Mouse (Mus musculus) heart, postnatal 0 days (tissue): ENCODE measurements around the gene Pofut2. TPM values are rescaled to one million over a fixed set of nuclear protein-coding genes. Genes with fewer than 3 reads are reported as not detected.

ENCODE experiments used
- ATAC-seq: fragments of 200-750 bp; cut with Nextera tagmentation; 2 replicates; pipeline ENCODE4 v1.8.0; 2017; ENCODE audit warnings: low read depth, moderate number of reproducible peaks, moderate library complexity; ENCODE audit not compliant: insufficient read depth
- DNase-seq: peaks from one replicate; pipeline ENCODE4 v3.0.0-alpha.2; 2016; ENCODE audit warnings: low spot score
- H3K27ac ChIP-seq: fragments of 300-500 bp; sonication (generic); 2 replicates; pipeline ENCODE4 v1.5.1; 2014; ENCODE audit warnings: low read depth, mild to moderate bottlenecking
- H3K27me3 ChIP-seq: fragments of 300-500 bp; sonication (generic); 2 replicates; pipeline ENCODE4 v1.6.1; 2014; ENCODE audit warnings: low read length, mixed read lengths; ENCODE audit not compliant: control insufficient read depth, insufficient read depth
- H3K36me3 ChIP-seq: fragments of 300-500 bp; sonication (generic); replicated peaks from 2 replicates; pipeline ENCODE4 v1.6.1; 2014; ENCODE audit warnings: low read length, mixed read lengths; ENCODE audit not compliant: control insufficient read depth, insufficient read depth
- H3K4me1 ChIP-seq: fragments of 300-500 bp; sonication (generic); 2 replicates; pipeline ENCODE4 v1.6.1; 2014; ENCODE audit warnings: antibody characterized with exemption; ENCODE audit not compliant: control insufficient read depth, insufficient read depth
- H3K4me2 ChIP-seq: fragments of 300-500 bp; sonication (generic); 2 replicates; pipeline ENCODE4 v1.6.1; 2014; ENCODE audit warnings: low read depth, mild to moderate bottlenecking, low read length, moderate library complexity
- H3K4me3 ChIP-seq: fragments of 300-500 bp; sonication (generic); 2 replicates; pipeline ENCODE4 v1.5.1; 2014; ENCODE audit warnings: low read depth, low read length
- H3K9ac ChIP-seq: fragments of 300-500 bp; sonication (generic); replicated peaks from 2 replicates; pipeline ENCODE4 v1.6.1; 2014; ENCODE audit warnings: low read depth, low read length, mixed read lengths
- H3K9me3 ChIP-seq: fragments of 300-500 bp; sonication (generic); replicated peaks from 2 replicates; pipeline ENCODE4 v1.6.1; 2016; ENCODE audit warnings: low read length; ENCODE audit not compliant: control insufficient read depth
- CTCF ChIP-seq: IDR thresholded peaks from 2 replicates; pipeline ENCODE4 v1.5.1; 2016; ENCODE audit warnings: antibody characterized with exemption, control low read depth, low read depth
- EP300 ChIP-seq: IDR thresholded peaks from 2 replicates; pipeline ENCODE4 v1.6.1; 2016; ENCODE audit warnings: antibody characterized with exemption, low read depth
- WGBS: fragments of 180-500 bp; shearing (Covaris S2); extraction: QIAGEN DNeasy Blood & Tissue Kit; methylation state at CpG from one replicate; pipeline ENCODE4 v1.1.7; 2014; 5-methylcytosine and 5-hydroxymethylcytosine counted together
- polyA plus RNA-seq: library from polyadenylated mRNA; unstranded; fragments of >200 nt; fragmentation: Nextera tagmentation; extraction: Ambion mirVana; gene quantifications from 2 replicates; pipeline ENCODE4 v1.2.1, GENCODE M21; 2015
- total RNA-seq: library from RNA; depleted of rRNA; stranded (reverse); fragments of >200 nt; gene quantifications from 2 replicates; pipeline ENCODE4 v1.2.3, GENCODE M21; 2014; ENCODE audit warnings: low replicate concordance

The Pofut2 gene
- total and polyA plus RNA-seq, 2 experiments from 2014 or later, result 71.1 to 78.8 TPM

- Histone ChIP-seq H3K4me2 (peak overlapping the region; percentile 84), H3K9me3 (no peaks in the 10 kb centered on the region), H3K27me3 (no peaks in the 10 kb centered on the region), H3K4me3 (peak overlapping the region; percentile 80; the same call in 1 of the 2 replicates), H3K27ac (no peak overlapping the region), H3K9ac (no peak overlapping the region), H3K4me1 (peaks cover 4% of the 10 kb centered on the region; the same call in 1 of the 2 replicates), H3K36me3 (peaks cover 25% of the 10 kb centered on the region)
- no peak for DNase-seq
- WGBS, result 57% methylated on average over 4 of the region's 4 CpGs
- no peak for ATAC-seq
- TF ChIP-seq CTCF (no peak), EP300 (no peak)
Observed at GRCm38 (mm10) chr10:77258041-77258590, 902 bp upstream of the Pofut2 start.

- Histone ChIP-seq H3K9ac (peak overlapping the region; percentile 82; the same call in 1 of the 2 replicates), H3K27ac (no peak overlapping the region), H3K4me2 (peak overlapping the region; percentile 84), H3K4me3 (peak overlapping the region; percentile 80), H3K4me1 (peaks cover 4% of the 10 kb centered on the region; the same call in 1 of the 2 replicates), H3K27me3 (no peaks in the 10 kb centered on the region), H3K9me3 (no peaks in the 10 kb centered on the region), H3K36me3 (peaks cover 46% of the 10 kb centered on the region)
- 77% methylated on average over 17 of the region's 17 CpGs for whole genome bisulfite sequencing
- DNase-seq, result no peak
- no peak for ATAC-seq
- no peak for TF ChIP-seq EP300
- TF ChIP-seq CTCF, result no peak
Observed at GRCm38 (mm10) chr10:77260166-77260875, 1.3 kb downstream of the Pofut2 start.

GRCm38 (mm10) chr10:77266281-77266680 lies 7.3 kb downstream of the Pofut2 start:
- WGBS, result 69% methylated on average over 8 of the region's 8 CpGs
- peak; percentile 56 for ATAC-seq
- Histone ChIP-seq H3K27me3 (no peaks in the 10 kb centered on the region), H3K4me2 (no peak overlapping the region), H3K4me3 (no peak overlapping the region), H3K36me3 (peaks cover 89% of the 10 kb centered on the region), H3K4me1 (no peaks in the 10 kb centered on the region), H3K9ac (no peak overlapping the region), H3K9me3 (no peaks in the 10 kb centered on the region), H3K27ac (no peak overlapping the region)
- no peak for TF ChIP-seq EP300
- no peak for DNase-seq

GRCm38 (mm10) chr10:77267027-77267426 lies 8.0 kb downstream of the Pofut2 start:
- H3K27ac ChIP-seq, result no peak overlapping the region
- H3K36me3 ChIP-seq, result peaks cover 84% of the 10 kb centered on the region
- no peaks in the 10 kb centered on the region for H3K4me1 ChIP-seq
- H3K4me2 ChIP-seq, result no peak overlapping the region
- H3K9ac ChIP-seq, result no peak overlapping the region
- no peaks in the 10 kb centered on the region for H3K27me3 ChIP-seq
- no peak overlapping the region for H3K4me3 ChIP-seq
- H3K9me3 ChIP-seq, result no peaks in the 10 kb centered on the region
- ATAC-seq (no peak), DNase-seq (no peak)
- TF ChIP-seq CTCF (no peak), EP300 (no peak)
- 84% methylated on average over 14 of the region's 14 CpGs for WGBS

GRCm38 (mm10) chr10:77269129-77269528 lies 10.1 kb downstream of the Pofut2 start:
- Histone ChIP-seq H3K9me3 (no peaks in the 10 kb centered on the region), H3K27me3 (no peaks in the 10 kb centered on the region), H3K36me3 (peaks cover 64% of the 10 kb centered on the region), H3K4me2 (no peak overlapping the region), H3K9ac (no peak overlapping the region), H3K4me3 (no peak overlapping the region), H3K27ac (no peak overlapping the region), H3K4me1 (no peaks in the 10 kb centered on the region)
- 62% methylated on average over 7 of the region's 7 CpGs for WGBS
- DNase-seq (no peak), ATAC-seq (no peak)
- no peak for TF ChIP-seq EP300
- no peak for TF ChIP-seq CTCF
